ENCODE assay signal across 9 mouse cellular contexts in genomic region chr2:25110505-25111183, GRCm38 (mm10). TPM values are rescaled to one million over a fixed set of nuclear protein-coding genes. Genes with fewer than 3 reads are reported as not detected.
A peak's percentile ranks its signal among the peaks of the same experiment; 100 is the strongest.
DNase-seq lines count a peak whose midpoint lies in the region; ATAC-seq and TF ChIP-seq lines count a peak whose summit lies in the region.
"Had no signal": no experiment of that assay in that cellular context is flagged by ENCODE, and none has a peak within 500 bp of the region (broad histone marks: within the 10 kb centered on the region; RNA-seq: fewer than 3 reads in every experiment).

No protein-coding gene starts in this region.

- ATAC-seq in hindbrain, embryonic 15.5 days (ENCODE audit: low FRiP score, low read depth) = 0 out of 2 replicates have a peak, but pooled peaks have one; percentile 19
- no peak for ATAC-seq in hindbrain, postnatal 0 days
- peak; percentile 49 for ATAC-seq in intestine, embryonic 16.5 days
- peak; percentile 44; the same call in 1 of the 2 replicates for ATAC-seq in liver, postnatal 0 days
- ATAC-seq in inflammation-experienced regulatory T-cells, adult 6 months = no peak
- ATAC-seq in forebrain, embryonic 14.5 days = no peak

- no peak overlapping the region for H3K9ac ChIP-seq in hindbrain, embryonic 15.5 days
- H3K9ac ChIP-seq in hindbrain, postnatal 0 days (replicated peaks; ENCODE audit: low read length) = no peak overlapping the region
- no peak overlapping the region for H3K9ac ChIP-seq in intestine, embryonic 16.5 days (ENCODE audit: low read depth, low read length)
- no peak overlapping the region for H3K9ac ChIP-seq in liver, postnatal 0 days (replicated peaks)
- H3K9ac ChIP-seq in forebrain, embryonic 14.5 days (ENCODE audit: low read length) = no peak overlapping the region

- H3K4me1 ChIP-seq in hindbrain, embryonic 15.5 days (replicated peaks) = no peaks in the 10 kb centered on the region
- H3K4me1 ChIP-seq in hindbrain, postnatal 0 days (ENCODE audit: insufficient read depth, low read length) = 0 out of 2 replicates have a peak, but pooled peaks cover 4% of the 10 kb centered on the region
- peaks cover 22% of the 10 kb centered on the region for H3K4me1 ChIP-seq in brown adipose tissue, adult 24 weeks (ENCODE audit: control insufficient read depth, insufficient read depth, insufficient read length, low read length)
- peaks cover 5% of the 10 kb centered on the region; the same call in 1 of the 2 replicates for H3K4me1 ChIP-seq in intestine, embryonic 16.5 days (ENCODE audit: control insufficient read depth, insufficient read depth, low read length)
- peaks cover 28% of the 10 kb centered on the region for H3K4me1 ChIP-seq in liver, postnatal 0 days (ENCODE audit: insufficient read depth)
- H3K4me1 ChIP-seq in forebrain, embryonic 14.5 days (ENCODE audit: control insufficient read depth, insufficient read depth, low read length) = no peaks in the 10 kb centered on the region

- no peaks in the 10 kb centered on the region for H3K9me3 ChIP-seq in hindbrain, embryonic 15.5 days
- no peaks in the 10 kb centered on the region for H3K9me3 ChIP-seq in hindbrain, postnatal 0 days (ENCODE audit: low read length)
- no peaks in the 10 kb centered on the region for H3K9me3 ChIP-seq in intestine, embryonic 16.5 days (ENCODE audit: control insufficient read depth, low read length)
- H3K9me3 ChIP-seq in liver, postnatal 0 days (ENCODE audit: low read length) = no peaks in the 10 kb centered on the region
- 0 out of 2 replicates have a peak, but pooled peaks cover 3% of the 10 kb centered on the region for H3K9me3 ChIP-seq in forebrain, embryonic 14.5 days (replicated peaks; ENCODE audit: control insufficient read depth, low read length)

- H3K4me3 ChIP-seq in hindbrain, embryonic 15.5 days = no peak overlapping the region
- no peak overlapping the region for H3K4me3 ChIP-seq in hindbrain, postnatal 0 days (ENCODE audit: low read length)
- H3K4me3 ChIP-seq in brown adipose tissue, adult 24 weeks (ENCODE audit: insufficient read depth, low read depth, low read length) = no peak overlapping the region
- H3K4me3 ChIP-seq in intestine, embryonic 16.5 days (ENCODE audit: low read length) = no peak overlapping the region
- H3K4me3 ChIP-seq in liver, postnatal 0 days (ENCODE audit: low read depth, low read length) = no peak overlapping the region
- no peak overlapping the region for H3K4me3 ChIP-seq in forebrain, embryonic 14.5 days (ENCODE audit: low read depth, low read length)

- DNase-seq in hindbrain, postnatal 0 days (ENCODE audit: low spot score) = no peak
- no peak for DNase-seq in liver, postnatal 0 days
- DNase-seq in B cell, adult 2 months = no peak
- DNase-seq in forebrain, embryonic 14.5 days (ENCODE audit: low spot score) = no peak
- DNase-seq: cerebellum, adult 9-11 months had no signal

- no peak for TF ChIP-seq EP300 in liver, postnatal 0 days (IDR thresholded peaks at IDR 0.05; ENCODE audit: low read depth)

- H3K27ac ChIP-seq in hindbrain, embryonic 15.5 days (replicated peaks) = no peak overlapping the region
- H3K27ac ChIP-seq in hindbrain, postnatal 0 days = no peak overlapping the region; the same call in 1 of the 2 replicates
- peak overlapping the region; percentile 83 for H3K27ac ChIP-seq in brown adipose tissue, adult 24 weeks (replicated peaks; ENCODE audit: low read depth, low read length)
- H3K27ac ChIP-seq in intestine, embryonic 16.5 days (ENCODE audit: low read length) = peak overlapping the region; percentile 42; the same call in 1 of the 2 replicates
- peak overlapping the region; percentile 75 for H3K27ac ChIP-seq in liver, postnatal 0 days (ENCODE audit: low read depth)
- H3K27ac ChIP-seq in forebrain, embryonic 14.5 days (ENCODE audit: low read depth, low read length) = no peak overlapping the region

- no peak overlapping the region for H3K4me2 ChIP-seq in hindbrain, embryonic 15.5 days
- no peak overlapping the region for H3K4me2 ChIP-seq in hindbrain, postnatal 0 days (ENCODE audit: low read depth, low read length)
- no peak overlapping the region for H3K4me2 ChIP-seq in intestine, embryonic 16.5 days (ENCODE audit: low read depth, low read length)
- H3K4me2 ChIP-seq in liver, postnatal 0 days (ENCODE audit: low read depth, low read length) = no peak overlapping the region
- no peak overlapping the region for H3K4me2 ChIP-seq in forebrain, embryonic 14.5 days (ENCODE audit: low read length)

- H3K36me3 ChIP-seq in hindbrain, embryonic 15.5 days = no peaks in the 10 kb centered on the region
- H3K36me3 ChIP-seq in hindbrain, postnatal 0 days (ENCODE audit: insufficient read depth, low read length) = no peaks in the 10 kb centered on the region
- no peaks in the 10 kb centered on the region for H3K36me3 ChIP-seq in intestine, embryonic 16.5 days (ENCODE audit: control insufficient read depth, insufficient read depth, low read length)
- H3K36me3 ChIP-seq in liver, postnatal 0 days (replicated peaks; ENCODE audit: insufficient read depth, low read length) = no peaks in the 10 kb centered on the region
- no peaks in the 10 kb centered on the region for H3K36me3 ChIP-seq in forebrain, embryonic 14.5 days (ENCODE audit: control insufficient read depth, insufficient read depth, low read length)

- no peaks in the 10 kb centered on the region for H3K27me3 ChIP-seq in hindbrain, embryonic 15.5 days
- H3K27me3 ChIP-seq in hindbrain, postnatal 0 days (ENCODE audit: insufficient read depth, low read length) = no peaks in the 10 kb centered on the region
- H3K27me3 ChIP-seq in intestine, embryonic 16.5 days (replicated peaks; ENCODE audit: control insufficient read depth, insufficient read depth, low read length) = no peaks in the 10 kb centered on the region
- no peaks in the 10 kb centered on the region for H3K27me3 ChIP-seq in liver, postnatal 0 days (ENCODE audit: insufficient read depth, low read length)
- H3K27me3 ChIP-seq in forebrain, embryonic 14.5 days (replicated peaks; ENCODE audit: control insufficient read depth, insufficient read depth, low read length) = no peaks in the 10 kb centered on the region

- no peak for TF ChIP-seq CTCF in hindbrain, postnatal 0 days (IDR thresholded peaks at IDR 0.05; ENCODE audit: low read depth)
- TF ChIP-seq CTCF in liver, postnatal 0 days (IDR thresholded peaks at IDR 0.05; ENCODE audit: low read depth) = no peak

RNA-seq across cellular contexts. Expression of gene Noxa1, which starts 15.7 kb away (rescaled TPM):
- polyA plus RNA-seq in hindbrain, embryonic 15.5 days (2015; fragmentation: Nextera tagmentation; extraction: Ambion mirVana) = not detected in 2 replicates
- not detected in 2 replicates for total RNA-seq in hindbrain, postnatal 0 days (2014; rRNA removed)
- not detected in 2 replicates for polyA plus RNA-seq in hindbrain, postnatal 0 days (2015; fragmentation: Nextera tagmentation; extraction: Ambion mirVana)
- not detected in 2 replicates for polyA plus RNA-seq in brown adipose tissue, adult 24 weeks (2012; ENCODE audit: insufficient read depth, insufficient read length, missing spikeins)
- 6.5 and 7.9 TPM in 2 replicates for polyA plus RNA-seq in intestine, embryonic 16.5 days (2015; fragmentation: Nextera tagmentation; extraction: Ambion mirVana)
- polyA plus RNA-seq in liver, postnatal 0 days (2015; fragmentation: Nextera tagmentation; extraction: Ambion mirVana) = 0.52 and 0.59 TPM in 2 replicates
- 1 to 10 TPM in 2 of 3 experiments, under 1 TPM in 1; 0.68 to 4.2 (median 4.2) TPM for polyA plus RNA-seq in inflammation-experienced regulatory T-cells, adult 6 months (2017; shearing (Covaris generic))
- not detected in 2 replicates for polyA plus RNA-seq in forebrain, embryonic 14.5 days (2014; fragmentation: Nextera tagmentation; extraction: Ambion mirVana)

RNA-seq across cellular contexts. Expression of gene Entpd8, which starts 30.5 kb away (rescaled TPM):
- polyA plus RNA-seq in hindbrain, embryonic 15.5 days (2015; fragmentation: Nextera tagmentation; extraction: Ambion mirVana) = 0.12 TPM in 1 of 2 replicates, not detected in the other
- not detected in 2 replicates for total RNA-seq in hindbrain, postnatal 0 days (2014; rRNA removed)
- not detected in 2 replicates for polyA plus RNA-seq in hindbrain, postnatal 0 days (2015; fragmentation: Nextera tagmentation; extraction: Ambion mirVana)
- not detected in 2 replicates for polyA plus RNA-seq in brown adipose tissue, adult 24 weeks (2012; ENCODE audit: insufficient read depth, insufficient read length, missing spikeins)
- polyA plus RNA-seq in intestine, embryonic 16.5 days (2015; fragmentation: Nextera tagmentation; extraction: Ambion mirVana) = 14.3 and 16.7 TPM in 2 replicates
- 23.8 and 25.9 TPM in 2 replicates for polyA plus RNA-seq in liver, postnatal 0 days (2015; fragmentation: Nextera tagmentation; extraction: Ambion mirVana)
- under 1 TPM in 1 of 3 experiments, not detected in 2; 0.90 TPM for polyA plus RNA-seq in inflammation-experienced regulatory T-cells, adult 6 months (2017; shearing (Covaris generic))
- not detected in 2 replicates for polyA plus RNA-seq in forebrain, embryonic 14.5 days (2014; fragmentation: Nextera tagmentation; extraction: Ambion mirVana)

RNA-seq across cellular contexts. Expression of gene Nsmf, which starts 56.5 kb away (rescaled TPM):
- 166 and 188 TPM in 2 replicates for polyA plus RNA-seq in hindbrain, embryonic 15.5 days (2015; fragmentation: Nextera tagmentation; extraction: Ambion mirVana)
- 254 and 279 TPM in 2 replicates for total RNA-seq in hindbrain, postnatal 0 days (2014; rRNA removed)
- 152 and 159 TPM in 2 replicates for polyA plus RNA-seq in hindbrain, postnatal 0 days (2015; fragmentation: Nextera tagmentation; extraction: Ambion mirVana)
- 10.6 and 15.1 TPM in 2 replicates for polyA plus RNA-seq in brown adipose tissue, adult 24 weeks (2012; ENCODE audit: insufficient read depth, insufficient read length, missing spikeins)
- polyA plus RNA-seq in intestine, embryonic 16.5 days (2015; fragmentation: Nextera tagmentation; extraction: Ambion mirVana) = 39.1 and 45.5 TPM in 2 replicates
- polyA plus RNA-seq in liver, postnatal 0 days (2015; fragmentation: Nextera tagmentation; extraction: Ambion mirVana) = 29.0 and 32.1 TPM in 2 replicates
- polyA plus RNA-seq in inflammation-experienced regulatory T-cells, adult 6 months (2017; shearing (Covaris generic)) = 10 to 100 TPM; 11.3 to 20.4 (median 11.4) TPM
- 96.1 and 123 TPM in 2 replicates for polyA plus RNA-seq in forebrain, embryonic 14.5 days (2014; fragmentation: Nextera tagmentation; extraction: Ambion mirVana)

Comparison
In these comparisons a context has a peak if more than half of its experiments do, and no peak if none do; other contexts are left out.
1. ATAC-seq: peak in hindbrain, embryonic 15.5 days (single experiment), intestine, embryonic 16.5 days (single experiment) and liver, postnatal 0 days (single experiment); none in hindbrain, postnatal 0 days (single experiment), inflammation-experienced regulatory T-cells, adult 6 months (single experiment) and forebrain, embryonic 14.5 days (single experiment).
2. H3K27ac ChIP-seq: peak in brown adipose tissue, adult 24 weeks (single experiment), intestine, embryonic 16.5 days (single experiment) and liver, postnatal 0 days (single experiment); none in hindbrain, embryonic 15.5 days (single experiment), hindbrain, postnatal 0 days (single experiment) and forebrain, embryonic 14.5 days (single experiment).